Mouse (Mus musculus): ENCODE results near the gene Nsl1. TPM values are rescaled to one million over a fixed set of nuclear protein-coding genes. Genes with fewer than 3 reads are reported as not detected.
A peak's percentile ranks its signal among the peaks of the same experiment; 100 is the strongest.

Nsl1 gene
- total RNA-seq, 2 experiments from 2014 or later: 0.05 to 0.08 TPM

- no peak overlapping the region for H3K27ac ChIP-seq
- H3K4me3 ChIP-seq: no peak overlapping the region
- no peak for DNase-seq
- intact Hi-C loops (cut with DNase I): no loop called here
- no peak for TF ChIP-seq CTCF (IDR thresholded peaks at IDR 0.05)
These were observed 40.0 kb downstream of the Nsl1 start for GRCm38 (mm10) chr1:191102730-191103370.

DNA sequence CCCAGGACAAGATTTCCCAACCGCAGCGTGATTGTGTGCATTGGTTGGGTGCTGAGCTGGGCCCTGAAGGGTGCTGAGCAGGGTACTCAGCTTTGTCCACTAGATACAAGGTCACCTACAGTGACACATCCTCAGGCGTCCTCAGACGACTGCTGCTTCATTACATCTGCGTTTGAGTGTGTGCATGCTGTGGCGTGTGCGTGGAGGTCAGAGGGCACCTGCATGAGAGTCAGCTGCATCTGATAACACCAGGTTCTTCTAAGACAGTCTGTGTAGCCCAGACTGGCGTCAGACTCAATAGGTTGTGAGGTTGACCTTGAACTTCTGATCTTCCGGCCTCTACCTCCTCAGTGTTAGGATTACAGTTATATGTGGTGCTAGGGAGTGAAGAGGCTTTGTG is 42.4 kb downstream of the Nsl1 start:
- intact Hi-C loops (cut with DNase I): no loop called here
- no peak overlapping the region for H3K4me3 ChIP-seq
- no peak for TF ChIP-seq CTCF (IDR thresholded peaks at IDR 0.05)

DNA sequence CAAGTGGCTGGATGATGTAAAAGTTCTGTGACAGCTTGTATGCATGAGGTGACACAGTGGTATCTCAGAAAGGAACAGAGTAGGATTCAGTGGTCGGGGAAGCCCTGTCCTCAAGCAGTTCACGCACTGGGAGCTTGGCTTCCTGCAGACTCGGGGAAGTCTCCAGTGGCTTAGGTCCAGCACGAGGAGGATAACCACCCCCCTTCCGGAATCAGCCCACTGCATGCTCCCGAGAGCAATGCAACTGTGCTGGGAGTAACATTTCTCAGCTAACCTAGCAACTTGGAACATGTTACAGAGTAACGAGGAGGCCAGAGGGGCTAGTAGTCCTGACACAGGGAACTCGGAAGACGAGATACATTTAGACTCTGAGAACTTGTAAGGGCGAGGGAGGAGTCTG is 44.5 kb downstream of the Nsl1 start:
- no peak for TF ChIP-seq CTCF (IDR thresholded peaks at IDR 0.05)
- intact Hi-C loops (cut with DNase I): no loop called here
- H3K4me3 ChIP-seq: no peak overlapping the region
- DNase-seq: no peak
- H3K27ac ChIP-seq: no peak overlapping the region

More for the DNA sequence above, 42.4 kb downstream of the Nsl1 start:
- DNase-seq: no peak
- H3K27ac ChIP-seq: no peak overlapping the region

- H3K27ac ChIP-seq: no peak overlapping the region
- TF ChIP-seq CTCF (IDR thresholded peaks at IDR 0.05): no peak
- intact Hi-C loops (cut with DNase I): no loop called here
- no peak overlapping the region for H3K4me3 ChIP-seq
- DNase-seq: no peak
These were observed 47.1 kb downstream of the Nsl1 start for GRCm38 (mm10) chr1:191109907-191110306.

DNA sequence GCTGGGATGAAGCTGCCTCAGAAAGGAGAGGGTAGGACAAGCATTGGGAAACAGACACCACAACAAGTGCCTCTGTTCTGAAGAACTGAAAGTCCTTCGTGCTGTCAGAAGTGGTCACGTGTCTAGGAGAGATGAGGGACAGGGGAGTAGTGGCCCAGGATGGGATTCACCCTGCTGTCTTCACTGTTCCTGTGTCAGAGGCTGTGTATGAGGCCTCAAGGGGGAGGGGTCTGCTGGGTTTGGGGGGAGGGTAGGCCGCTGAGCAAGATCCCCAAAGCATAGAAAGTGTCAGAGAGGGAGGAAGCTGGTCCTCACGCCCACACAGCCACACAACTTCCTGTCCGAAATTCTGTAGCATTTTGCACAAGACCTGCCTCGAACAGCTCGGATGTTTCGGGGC is 48.3 kb downstream of the Nsl1 start:
- DNase-seq: no peak
- Histone ChIP-seq H3K4me3 (no peak overlapping the region), H3K27ac (no peak overlapping the region)
- no peak for TF ChIP-seq CTCF (IDR thresholded peaks at IDR 0.05)
- intact Hi-C loops (cut with DNase I): no loop called here

DNA sequence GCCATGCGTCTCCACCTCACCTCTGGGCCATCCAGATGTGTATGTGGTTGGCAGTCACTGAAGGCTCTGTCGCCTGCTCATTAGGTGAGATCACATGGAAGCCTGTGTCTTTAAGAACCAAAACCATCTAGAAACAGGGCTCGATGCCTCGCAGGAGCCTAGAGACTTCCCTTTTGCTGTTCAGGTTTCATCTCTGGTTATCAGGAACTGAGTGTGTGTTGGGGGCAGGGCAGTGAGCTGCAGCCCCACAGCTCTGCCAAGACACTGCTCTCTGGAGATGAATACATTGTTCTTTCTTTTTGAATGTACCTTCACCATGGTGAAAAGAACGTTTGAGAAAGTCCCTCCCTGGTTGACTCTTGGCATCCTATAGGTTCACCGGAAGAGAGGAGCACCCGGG is 52.1 kb downstream of the Nsl1 start:
- Histone ChIP-seq H3K27ac (no peak overlapping the region), H3K4me3 (no peak overlapping the region)
- intact Hi-C loops (cut with DNase I): no loop called here
- DNase-seq: no peak
- TF ChIP-seq CTCF (IDR thresholded peaks at IDR 0.05): no peak

- peak; percentile 29 for DNase-seq
- intact Hi-C loops (cut with DNase I): no loop called here
- Histone ChIP-seq H3K27ac (no peak overlapping the region), H3K4me3 (no peak overlapping the region)
- no peak for TF ChIP-seq CTCF (IDR thresholded peaks at IDR 0.05)
These were observed 52.9 kb downstream of the Nsl1 start for GRCm38 (mm10) chr1:191115514-191116238.

DNA sequence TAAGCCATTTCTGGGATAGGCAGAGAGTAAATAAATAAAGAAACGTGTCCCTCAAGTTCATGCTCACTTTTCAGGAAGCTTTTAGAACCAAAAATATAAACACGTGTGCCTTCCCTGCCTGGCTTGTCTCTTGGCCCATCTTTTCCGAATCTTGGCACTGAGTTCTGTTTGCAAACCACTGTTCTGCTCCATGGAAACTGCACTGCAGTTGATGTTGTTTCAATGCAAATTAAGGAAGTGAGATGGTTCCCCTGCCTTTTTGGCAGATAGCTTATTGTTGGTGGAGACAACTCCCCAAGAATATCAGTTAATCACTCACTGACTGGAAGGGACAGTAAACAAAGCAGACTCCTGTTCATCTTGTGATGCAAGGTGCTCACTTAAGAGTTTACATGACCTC is 59.9 kb downstream of the Nsl1 start:
- TF ChIP-seq CTCF (IDR thresholded peaks at IDR 0.05): no peak
- intact Hi-C loops (cut with DNase I): no loop called here
- no peak overlapping the region for H3K4me3 ChIP-seq
- no peak for DNase-seq
- H3K27ac ChIP-seq: no peak overlapping the region

- Histone ChIP-seq H3K4me3 (no peak overlapping the region), H3K27ac (no peak overlapping the region)
- intact Hi-C loops (cut with DNase I): no loop called here
- no peak for DNase-seq
- TF ChIP-seq CTCF (IDR thresholded peaks at IDR 0.05): no peak
These were observed 60.9 kb downstream of the Nsl1 start for GRCm38 (mm10) chr1:191123696-191124095.

DNA sequence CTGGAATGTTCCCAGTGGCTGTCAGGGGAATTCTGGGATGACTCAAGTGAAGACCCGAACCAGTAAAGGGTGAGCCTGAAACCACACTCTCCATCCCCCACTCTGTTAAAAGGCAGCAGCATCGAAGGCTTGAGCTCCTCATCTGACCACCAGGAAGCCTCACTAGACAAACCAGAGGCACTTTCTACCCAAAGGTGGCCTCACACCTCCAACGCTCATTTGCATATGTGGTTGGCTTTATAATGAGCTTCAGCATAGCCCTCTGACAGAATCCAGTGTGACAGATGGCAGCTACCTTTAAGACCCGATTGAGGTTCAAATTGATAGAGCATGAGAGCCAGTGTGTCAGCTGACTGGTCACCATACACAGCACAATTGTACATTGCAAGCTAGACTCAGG is 61.5 kb downstream of the Nsl1 start:
- no peak overlapping the region for H3K4me3 ChIP-seq
- intact Hi-C loops (cut with DNase I): no loop called here
- no peak overlapping the region for H3K27ac ChIP-seq
- no peak for TF ChIP-seq CTCF (IDR thresholded peaks at IDR 0.05)
- DNase-seq: no peak

DNA sequence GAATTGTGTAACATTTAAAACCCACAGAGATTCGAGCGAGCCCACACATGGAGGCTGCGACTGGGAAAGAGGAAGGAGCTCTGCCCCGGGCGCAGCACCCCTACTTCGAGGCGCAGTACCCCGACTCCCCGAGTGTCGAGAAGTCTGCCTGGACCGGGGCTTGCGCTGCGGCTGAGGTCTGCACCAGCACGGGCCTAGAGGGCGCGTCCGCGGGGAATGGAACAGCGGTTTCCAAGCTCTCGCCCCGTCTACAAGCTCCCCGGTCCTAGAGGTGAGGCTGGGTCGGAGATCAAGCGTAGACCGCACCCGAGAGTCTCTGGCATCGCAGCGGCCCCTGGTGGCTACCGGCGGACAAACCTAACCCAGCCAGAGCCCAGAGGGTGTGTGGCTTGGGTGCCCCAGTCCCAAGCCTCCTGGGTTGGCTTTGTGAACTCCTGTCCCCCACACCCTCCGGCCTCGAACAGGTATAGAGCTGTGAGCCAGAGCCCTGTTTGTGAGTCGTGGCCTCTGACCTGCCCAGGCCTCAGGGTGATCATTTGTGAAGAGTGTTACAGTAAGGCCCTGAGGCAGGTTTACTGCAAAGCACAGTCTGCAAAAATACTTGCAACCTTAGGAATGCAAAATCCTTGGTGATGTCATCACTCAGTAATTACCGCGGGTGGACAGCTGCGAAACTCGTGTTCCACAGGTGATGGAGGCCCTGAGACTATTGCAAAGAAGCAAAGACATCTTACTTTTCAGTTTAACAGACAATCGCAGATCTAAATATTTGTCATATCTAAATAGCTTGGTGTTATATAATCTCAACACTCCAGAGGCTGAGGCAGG is 63.2 kb downstream of the Nsl1 start:
- Histone ChIP-seq H3K4me3 (peak overlapping the region; percentile 59), H3K27ac (peak overlapping the region; percentile 51)
- intact Hi-C loops (cut with DNase I): loop anchor here (5.0 kb wide), 1 partner anchor 184 kb away; no protein-coding TSS in a partner anchor
- DNase-seq: peak; percentile 78
- TF ChIP-seq CTCF (IDR thresholded peaks at IDR 0.05): peak; percentile 73

- intact Hi-C loops (cut with DNase I): no loop called here
- H3K27ac ChIP-seq: no peak overlapping the region
- no peak for TF ChIP-seq CTCF (IDR thresholded peaks at IDR 0.05)
- no peak for DNase-seq
- H3K4me3 ChIP-seq: no peak overlapping the region
These were observed 68.9 kb downstream of the Nsl1 start for GRCm38 (mm10) chr1:191131692-191132091.

GRCm38 (mm10) chr1:191132240-191132639 is 69.4 kb downstream of the Nsl1 start:
- H3K27ac ChIP-seq: no peak overlapping the region
- H3K4me3 ChIP-seq: no peak overlapping the region
- intact Hi-C loops (cut with DNase I): no loop called here
- TF ChIP-seq CTCF (IDR thresholded peaks at IDR 0.05): no peak
- no peak for DNase-seq

Data from gastrocnemius, adult 2 months (tissue).